Mouse (Mus musculus) small intestine, adult 2 months (tissue): ENCODE data around the gene Slc25a36. TPM values are rescaled to one million over a fixed set of nuclear protein-coding genes. Genes with fewer than 3 reads are reported as not detected.

Source experiments
- H3K27ac ChIP-seq: fragments of 200-500 bp; 2 replicates; pipeline ENCODE4 v1.5.1; 2012; ENCODE audit warnings: low read depth, low read length, control low read depth, inconsistent platforms; ENCODE audit not compliant: insufficient read depth
- H3K27me3 ChIP-seq: fragments of 200-500 bp; 2 replicates; pipeline ENCODE4 v1.6.1; 2012; ENCODE audit warnings: mild to moderate bottlenecking, moderate library complexity, low read length, inconsistent platforms; ENCODE audit not compliant: control insufficient read depth, insufficient read depth
- H3K36me3 ChIP-seq: fragments of 200-500 bp; 2 replicates; pipeline ENCODE4 v1.6.1; 2012; ENCODE audit warnings: mild to moderate bottlenecking, low read length, control low read depth, inconsistent platforms; ENCODE audit not compliant: control insufficient read depth, insufficient read depth
- H3K4me1 ChIP-seq: fragments of 200-500 bp; 2 replicates; pipeline ENCODE4 v1.6.1; 2012; ENCODE audit warnings: low read length, inconsistent platforms, mixed read lengths; ENCODE audit not compliant: control insufficient read depth, insufficient read depth, insufficient read length
- H3K4me3 ChIP-seq: fragments of 200-500 bp; 2 replicates; pipeline ENCODE4 v1.5.1; 2012; ENCODE audit warnings: low read depth, mild to moderate bottlenecking, control low read depth, inconsistent platforms, low read length, moderate library complexity
- CTCF ChIP-seq: fragments of 200-500 bp; IDR thresholded peaks from 2 replicates; pipeline ENCODE4 v1.5.1; 2012; ENCODE audit warnings: low read depth, mild to moderate bottlenecking, control low read depth, inconsistent platforms, low read length, moderate library complexity, mixed read lengths; ENCODE audit not compliant: insufficient replicate concordance, insufficient read length; ENCODE audit errors: extremely low read depth
- POLR2A ChIP-seq: fragments of 200-500 bp; IDR thresholded peaks from 2 replicates; pipeline ENCODE4 v1.6.1; 2012; ENCODE audit warnings: low read depth, mild to moderate bottlenecking, control low read depth, inconsistent platforms, low read length, moderate library complexity
- WGBS: fragments of 180-500 bp; shearing (Covaris S2); methylation state at CpG from one replicate; pipeline ENCODE4 v1.1.7; 2018; 5-methylcytosine and 5-hydroxymethylcytosine counted together
- polyA plus RNA-seq: library from polyadenylated mRNA; depleted of rRNA; stranded (reverse); fragments of >200 nt; gene quantifications from 2 replicates; pipeline ENCODE4 v1.2.3, GENCODE M21; 2012; rRNA removed

The Slc25a36 gene
- polyA plus RNA-seq = 4.4 and 15.6 TPM in 2 replicates

- peaks cover 5% of the 10 kb centered on the region; the same call in 1 of the 2 replicates for H3K4me1 ChIP-seq
- under 1% methylated on average over 91 of the region's 91 CpGs for WGBS
- peak within 1 kb of the TSS; percentile 85 for H3K27ac ChIP-seq
- H3K27me3 ChIP-seq = no peaks in the 10 kb centered on the region
- no peaks in the 10 kb centered on the region for H3K36me3 ChIP-seq
- peak; percentile 69 for TF ChIP-seq POLR2A
- TF ChIP-seq CTCF = 0 out of 2 replicates have a peak, but pooled peaks have one; percentile 25
- H3K4me3 ChIP-seq = peak within 1 kb of the TSS; percentile 80
Observed at GRCm38 (mm10) chr9:97110571-97111390, at the start of gene Slc25a36. Gene Slc25a36, minus strand, starts transcription at chr9:97111157.

DNA sequence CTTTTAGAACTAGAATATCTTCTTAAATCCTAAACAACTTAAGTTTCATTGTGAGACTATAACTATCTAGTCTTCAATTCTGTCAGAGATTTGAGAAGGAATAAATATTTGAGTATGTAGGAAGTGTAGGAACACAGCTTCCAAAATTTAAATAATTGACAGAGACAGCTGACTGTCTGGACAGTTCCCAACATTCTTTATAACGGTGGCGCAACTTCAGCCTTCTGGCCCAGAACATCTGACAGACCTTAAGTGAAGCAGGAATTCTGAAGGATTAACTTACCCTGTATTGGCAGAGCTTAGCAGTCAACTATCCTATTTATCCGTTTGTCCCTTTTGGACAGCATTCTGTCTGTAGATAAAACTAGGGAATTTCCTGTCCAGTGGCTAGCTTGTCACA lies 47.5 kb upstream of the Slc25a36 start:
- Histone ChIP-seq H3K4me1 (peaks cover 9% of the 10 kb centered on the region; the same call in 1 of the 2 replicates), H3K4me3 (no peak overlapping the region), H3K36me3 (no peaks in the 10 kb centered on the region), H3K27me3 (no peaks in the 10 kb centered on the region), H3K27ac (no peak overlapping the region)
- TF ChIP-seq CTCF = no peak
- no peak for TF ChIP-seq POLR2A
- WGBS = 82% methylated on average over 3 of the region's 3 CpGs

- Histone ChIP-seq H3K27ac (no peak overlapping the region), H3K4me3 (no peak overlapping the region), H3K27me3 (no peaks in the 10 kb centered on the region), H3K4me1 (peaks cover 9% of the 10 kb centered on the region; the same call in 1 of the 2 replicates), H3K36me3 (no peaks in the 10 kb centered on the region)
- TF ChIP-seq POLR2A (no peak), CTCF (no peak)
- 14% methylated on average over 3 of the region's 3 CpGs for WGBS
Observed at GRCm38 (mm10) chr9:97155981-97156380, 45.0 kb upstream of the Slc25a36 start.

- Histone ChIP-seq H3K27ac (no peak overlapping the region), H3K4me1 (peaks cover 9% of the 10 kb centered on the region; the same call in 1 of the 2 replicates), H3K36me3 (no peaks in the 10 kb centered on the region), H3K4me3 (no peak overlapping the region), H3K27me3 (no peaks in the 10 kb centered on the region)
- WGBS = 44% methylated on average over 4 of the region's 4 CpGs
- TF ChIP-seq POLR2A (no peak), CTCF (no peak)
Observed at GRCm38 (mm10) chr9:97154956-97155355, 44.0 kb upstream of the Slc25a36 start.

GRCm38 (mm10) chr9:97153006-97153405 lies 42.0 kb upstream of the Slc25a36 start:
- no peaks in the 10 kb centered on the region for H3K27me3 ChIP-seq
- H3K27ac ChIP-seq = no peak overlapping the region
- H3K4me3 ChIP-seq = no peak overlapping the region
- no peaks in the 10 kb centered on the region for H3K36me3 ChIP-seq
- peaks cover 9% of the 10 kb centered on the region; the same call in 1 of the 2 replicates for H3K4me1 ChIP-seq
- WGBS = 81% methylated on average over 3 of the region's 3 CpGs
- no peak for TF ChIP-seq POLR2A
- no peak for TF ChIP-seq CTCF

GRCm38 (mm10) chr9:97147270-97147669 lies 36.3 kb upstream of the Slc25a36 start:
- Histone ChIP-seq H3K36me3 (no peaks in the 10 kb centered on the region), H3K27ac (no peak overlapping the region), H3K4me1 (peaks cover 14% of the 10 kb centered on the region; the same call in 1 of the 2 replicates), H3K4me3 (no peak overlapping the region), H3K27me3 (no peaks in the 10 kb centered on the region)
- TF ChIP-seq CTCF = no peak
- TF ChIP-seq POLR2A = no peak
- WGBS = 34% methylated on average over 2 of the region's 2 CpGs

DNA sequence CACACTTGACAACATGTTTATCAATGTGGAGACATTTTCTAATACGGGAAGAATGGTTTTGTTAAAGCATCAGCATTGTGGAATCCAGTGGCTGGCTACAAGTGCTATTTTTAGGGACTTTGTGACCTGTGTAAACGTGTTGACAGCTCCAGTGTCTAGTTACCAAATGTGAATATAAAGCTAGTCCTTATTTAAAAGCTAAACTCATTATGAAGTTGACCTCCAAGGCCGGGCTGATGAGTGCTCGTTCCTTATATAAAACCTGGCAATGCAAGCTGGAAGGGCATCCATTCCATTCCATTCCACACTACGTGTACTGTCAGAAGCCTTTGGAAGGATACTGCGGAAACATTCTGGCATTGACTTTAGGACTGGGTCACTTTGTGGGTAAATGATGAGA lies 34.4 kb upstream of the Slc25a36 start:
- WGBS = 85% methylated on average over 6 of the region's 6 CpGs
- Histone ChIP-seq H3K27ac (no peak overlapping the region), H3K4me3 (no peak overlapping the region), H3K36me3 (no peaks in the 10 kb centered on the region), H3K27me3 (no peaks in the 10 kb centered on the region), H3K4me1 (peaks cover 28% of the 10 kb centered on the region; the same call in 1 of the 2 replicates)
- TF ChIP-seq CTCF = no peak
- TF ChIP-seq POLR2A = no peak
